Mouse (Mus musculus) erythroblast, embryonic 14.5 days (primary cell): ENCODE measurements around the gene A330070K13Rik.

Experiments used
- GATA1 ChIP-seq: IDR thresholded peaks from 2 replicates; pipeline ENCODE4 v1.6.1; 2012; ENCODE audit warnings: low read length, inconsistent platforms, mixed read lengths
- TAL1 ChIP-seq: IDR thresholded peaks from 3 replicates; pipeline ENCODE4 v1.6.1; 2012; ENCODE audit warnings: low read length, inconsistent platforms, mixed read lengths

GRCm38 (mm10) chr5:130333971-130334370 is 50.5 kb downstream of the A330070K13Rik start:
- TF ChIP-seq GATA1: no peak
- no peak for TF ChIP-seq TAL1
